Mouse (Mus musculus) right cerebral cortex, adult 2 months (tissue): ENCODE results near the gene Tubgcp3.
"Not testable (repeated sequence)": the region's sequence is repeated elsewhere in the genome, so short reads cannot be mapped to it uniquely, and the experiment has no call there.

Experiments
- DNase-seq, 2 experiments: peaks; one replicate each; pipeline ENCODE4 v3.0.0; 2021 to 2022; ENCODE audit warnings: low spot score in 2 of 2

Gene Tubgcp3

DNA sequence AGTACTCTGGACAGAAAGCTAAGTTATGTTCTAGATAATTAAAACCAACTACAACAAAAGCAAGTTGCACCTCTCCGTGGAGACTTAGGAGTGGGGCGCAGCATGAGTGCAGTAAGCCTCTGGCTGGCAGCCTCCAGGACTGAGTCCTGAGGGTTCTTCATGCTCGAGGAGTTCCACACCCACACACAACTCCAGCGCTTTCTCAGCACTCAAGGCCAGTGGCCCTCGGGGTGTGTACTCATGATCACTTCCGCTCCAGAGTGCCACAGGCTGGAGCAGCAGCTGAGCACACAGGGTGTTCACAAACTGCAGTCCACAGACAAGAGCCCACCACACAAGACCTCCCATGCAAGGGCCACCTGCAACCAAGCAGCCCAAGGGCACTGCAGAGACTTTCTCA, 30.5 kb downstream of the Tubgcp3 start:
- no peak for DNase-seq

DNA sequence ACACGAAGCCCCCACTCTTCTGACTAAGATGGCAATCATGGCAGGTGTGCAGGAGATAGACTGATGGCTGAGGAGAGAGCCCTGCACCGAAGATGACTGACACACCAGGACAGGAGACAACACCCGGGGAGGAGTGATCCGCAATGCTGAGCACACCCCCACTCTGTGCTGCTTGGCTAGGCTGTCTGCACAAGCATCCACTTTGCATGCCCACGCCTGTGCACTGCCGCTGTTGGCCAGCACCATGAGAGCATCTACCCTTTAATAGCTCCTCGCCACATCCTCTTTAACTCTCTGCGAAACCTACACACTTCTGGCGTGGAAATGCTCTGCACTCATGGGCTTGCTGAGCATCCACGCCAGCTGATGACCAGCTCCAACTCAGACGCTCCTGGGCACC, 33.6 kb downstream of the Tubgcp3 start:
- no peak for DNase-seq

- peak in 1 of 2 experiments; percentile 25 for DNase-seq
These were observed 36.7 kb downstream of the Tubgcp3 start for GRCm38 (mm10) chr8:12635366-12635765.

- DNase-seq: peak; percentile 73 to 74
These were observed 43.0 kb downstream of the Tubgcp3 start for GRCm38 (mm10) chr8:12629079-12629478.

DNA sequence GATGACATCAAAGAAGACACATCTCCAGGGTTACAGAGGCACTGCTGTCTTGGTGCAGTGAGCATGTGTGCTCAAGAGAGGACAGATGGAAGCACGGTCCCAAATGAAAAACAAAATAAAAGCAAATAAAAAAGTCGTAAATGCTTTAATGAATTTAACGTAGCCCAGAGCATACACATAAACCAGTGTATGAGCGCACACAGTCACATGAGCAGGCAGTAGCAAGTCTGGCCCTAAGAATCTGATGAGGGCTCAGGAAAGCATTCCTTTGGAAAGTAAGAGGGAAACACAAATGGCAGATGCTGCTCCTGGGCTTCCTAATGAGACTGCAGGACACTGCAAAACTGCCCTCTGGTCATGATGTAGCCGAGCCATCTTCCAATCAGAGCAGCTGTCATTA, 46.2 kb downstream of the Tubgcp3 start:
- DNase-seq: no peak

DNA sequence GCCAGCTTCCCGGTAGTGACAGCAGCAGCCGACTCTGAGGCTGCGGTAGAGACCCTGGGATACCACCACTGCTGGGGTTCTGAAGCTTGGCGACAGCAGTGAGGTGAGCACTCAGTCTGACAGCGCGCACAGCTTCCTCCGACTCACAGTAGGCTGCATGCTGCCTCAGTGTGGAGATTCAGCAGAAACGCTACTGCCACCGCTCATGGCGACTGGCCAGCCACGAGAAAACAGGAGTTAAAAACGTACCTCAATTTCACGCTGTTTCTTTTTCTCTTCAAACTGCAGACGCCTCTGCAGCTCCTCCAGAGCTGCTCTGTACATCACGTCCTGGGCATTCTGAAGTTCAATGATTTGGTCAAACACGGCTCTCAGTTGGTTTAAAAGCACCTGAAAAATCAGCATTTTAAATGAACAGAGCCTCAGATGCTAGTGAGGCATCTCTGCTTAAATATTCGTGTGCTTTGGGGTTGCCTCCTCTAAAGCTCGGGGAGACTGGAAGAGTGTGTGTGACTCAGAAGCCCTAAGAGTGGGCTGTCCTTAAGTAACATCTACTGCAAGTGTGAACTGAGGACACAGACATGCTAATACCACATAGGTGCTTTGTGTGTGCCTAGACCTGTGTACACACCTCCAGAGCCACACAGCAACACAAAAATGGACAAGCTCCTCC, 50.4 kb downstream of the Tubgcp3 start:
- DNase-seq: peak; percentile 61 to 64

GRCm38 (mm10) chr8:12617369-12617768, 54.7 kb downstream of the Tubgcp3 start:
- not testable (repeated sequence) for DNase-seq

GRCm38 (mm10) chr8:12613201-12613600, 58.8 kb downstream of the Tubgcp3 start:
- DNase-seq: no peak

GRCm38 (mm10) chr8:12609752-12610449, 62.1 kb downstream of the Tubgcp3 start:
- DNase-seq: no peak

GRCm38 (mm10) chr8:12608810-12609209, 63.2 kb downstream of the Tubgcp3 start:
- DNase-seq: no peak

GRCm38 (mm10) chr8:12607223-12607622, 64.8 kb downstream of the Tubgcp3 start:
- DNase-seq: peak; percentile 83 to 90

GRCm38 (mm10) chr8:12583785-12584184, 88.3 kb downstream of the Tubgcp3 start:
- DNase-seq: no peak

GRCm38 (mm10) chr8:12579339-12579999, 92.6 kb downstream of the Tubgcp3 start:
- DNase-seq: not testable (repeated sequence)

DNA sequence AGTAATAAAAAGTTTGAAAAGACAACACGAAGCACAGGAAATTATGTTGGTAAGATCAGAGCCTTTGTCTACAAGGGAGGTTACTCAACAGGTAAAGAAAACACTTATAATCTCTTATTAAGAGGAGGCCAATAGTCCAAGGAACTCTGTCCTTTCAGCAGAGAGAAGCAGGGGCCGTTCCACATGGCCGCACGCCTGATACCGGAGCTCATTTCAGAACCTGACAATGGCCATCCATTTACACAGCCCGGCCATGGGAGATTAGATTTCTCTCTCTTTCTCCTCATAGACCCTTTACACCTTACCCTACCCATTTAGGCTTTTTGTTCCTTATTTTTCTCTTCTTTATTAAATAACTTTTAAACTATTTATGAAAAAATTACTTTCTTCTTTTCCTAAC, 95.3 kb downstream of the Tubgcp3 start:
- DNase-seq: no peak

DNA sequence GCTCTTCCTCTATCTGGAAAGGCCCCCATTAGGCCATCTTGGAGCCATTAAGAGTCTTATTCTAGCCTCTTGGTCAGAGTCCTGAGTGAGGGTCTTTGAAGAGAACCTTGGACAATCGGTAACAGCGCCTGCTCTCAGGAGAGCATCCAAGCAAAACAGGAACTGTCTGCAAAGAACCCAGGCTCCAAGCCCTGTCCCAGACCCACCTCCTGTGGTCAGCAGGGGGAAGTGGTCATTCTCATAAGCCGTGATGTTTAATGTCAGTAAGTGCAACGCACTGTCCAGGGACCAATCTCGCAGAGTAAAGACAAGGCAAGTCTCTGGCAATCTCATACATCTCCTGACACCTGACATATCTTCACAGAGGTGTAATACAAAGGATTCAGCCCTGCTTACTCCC, 96.0 kb downstream of the Tubgcp3 start:
- no peak for DNase-seq

DNA sequence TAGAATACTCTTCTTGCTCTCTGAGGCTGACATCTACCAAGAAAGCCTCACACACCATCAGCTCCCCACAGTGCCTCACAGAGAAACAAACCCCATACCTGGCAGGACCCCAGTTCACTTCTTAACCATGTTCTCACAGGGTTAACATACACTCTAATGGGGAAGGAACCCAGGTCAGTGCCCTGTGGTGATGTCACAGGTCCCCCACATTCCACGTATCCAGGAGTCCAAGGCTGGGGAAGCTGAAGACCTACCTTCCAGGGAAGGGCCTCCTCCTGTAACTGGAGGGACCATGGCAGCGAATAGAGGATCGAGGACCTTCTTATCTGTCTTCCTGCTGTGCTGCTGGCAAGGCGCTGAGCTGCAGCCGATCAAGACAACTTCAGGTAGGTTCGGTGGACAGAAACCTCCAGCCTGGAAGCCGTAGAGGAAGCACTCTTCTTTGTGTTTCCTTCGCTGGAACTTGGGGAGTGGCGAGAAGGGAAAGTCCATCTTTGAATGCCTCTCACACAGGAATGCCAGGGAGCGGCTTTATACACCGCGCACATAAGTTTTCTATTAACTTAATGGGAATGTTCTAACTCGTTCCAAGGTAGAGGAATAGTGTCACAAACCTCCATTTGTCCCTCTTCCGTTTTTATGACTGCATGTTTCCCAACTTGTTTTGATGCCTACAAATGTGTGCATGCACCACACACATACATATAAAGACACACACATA, 99.1 kb downstream of the Tubgcp3 start, which contains the start of gene Spaca7:
Gene Spaca7 (plus strand): TSS at position 216 of the 721 bp plus-strand sequence.
- no peak for DNase-seq

DNA sequence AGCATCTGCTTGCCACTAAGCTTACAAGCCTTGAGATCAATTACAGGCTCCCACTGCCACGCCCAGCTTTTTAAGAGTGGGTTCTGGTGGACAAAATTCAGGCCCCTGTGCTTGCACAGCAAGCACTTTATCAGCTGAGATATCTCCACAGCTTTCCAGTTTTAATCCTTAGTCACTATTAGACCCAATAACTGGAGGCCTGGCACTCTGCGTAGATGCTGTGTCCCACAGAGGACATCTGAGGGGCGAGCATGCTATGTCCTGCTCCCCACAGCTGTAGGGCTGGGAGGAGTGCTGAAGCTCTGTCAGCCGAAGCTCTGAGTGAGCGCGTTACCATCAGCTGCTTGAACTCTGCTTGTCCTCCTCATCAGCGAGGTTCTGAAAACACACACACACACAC, 105.5 kb downstream of the Tubgcp3 start:
- no peak for DNase-seq

GRCm38 (mm10) chr8:12565488-12565887, 106.6 kb downstream of the Tubgcp3 start:
- no peak for DNase-seq

DNA sequence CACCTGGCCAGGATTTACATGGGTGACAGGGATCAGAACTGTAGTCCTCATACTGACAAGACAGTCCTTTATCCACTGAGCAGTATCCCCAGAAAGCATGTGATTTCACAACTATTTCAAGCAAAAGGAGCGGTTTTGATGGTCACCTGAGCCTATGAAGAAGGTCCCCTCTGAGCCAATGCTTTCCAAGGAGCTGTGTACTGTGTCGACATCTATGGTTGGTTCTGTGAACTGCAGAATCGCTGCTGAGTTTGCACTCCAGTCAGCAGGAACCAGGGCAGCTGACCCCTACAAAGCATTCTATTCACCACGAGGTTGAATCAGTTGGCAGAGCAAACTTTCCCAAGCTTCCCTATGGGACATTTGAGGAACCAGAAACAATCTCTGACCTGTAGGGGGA, 107.7 kb downstream of the Tubgcp3 start:
- peak; percentile 63 to 69 for DNase-seq
